Mouse (Mus musculus) MEL (cell line): ENCODE results near the gene Dcbld2. TPM values are rescaled to one million over a fixed set of nuclear protein-coding genes. Genes with fewer than 3 reads are reported as not detected.

Experiments used
- DNase-seq: peaks from one replicate; pipeline ENCODE4 v3.0.0; 2011; ENCODE audit warnings: low read depth, low spot score
- H3K27ac ChIP-seq: 2 replicates; pipeline ENCODE4 v1.5.1; 2012; ENCODE audit warnings: low read depth, mild to moderate bottlenecking, control low read depth, low read length, moderate library complexity; ENCODE audit not compliant: control insufficient read depth
- H3K27me3 ChIP-seq, 2 experiments: fragments of 150-350 bp in 1 of 2; sonication (generic) in 1 of 2; 2 replicates each; pipeline ENCODE4 v1.6.1; 2012; ENCODE audit warnings: low read length in 2 of 2, mild to moderate bottlenecking in 2 of 2, improper control_type of control experiment in 1 of 2, moderate library complexity in 1 of 2; ENCODE audit not compliant: insufficient read depth in 2 of 2, control insufficient read depth in 1 of 2
- H3K36me3 ChIP-seq, 2 experiments: 2 replicates each; pipeline ENCODE4 v1.6.1; 2012 to 2014; ENCODE audit warnings: low read length in 2 of 2, improper control_type of control experiment in 1 of 2, inconsistent platforms in 1 of 2, mild to moderate bottlenecking in 1 of 2; ENCODE audit not compliant: insufficient read depth in 2 of 2, control insufficient read depth in 1 of 2
- H3K4me1 ChIP-seq, 2 experiments: fragments of 150-350 bp in 1 of 2; sonication (generic) in 1 of 2; 2 replicates each; pipeline ENCODE4 v1.6.1; 2012; ENCODE audit warnings: low read length in 2 of 2, improper control_type of control experiment in 1 of 2, mild to moderate bottlenecking in 1 of 2; ENCODE audit not compliant: insufficient read depth in 2 of 2, control insufficient read depth in 1 of 2
- H3K4me3 ChIP-seq, 2 experiments: fragments of 150-350 bp in 1 of 2; sonication (generic) in 1 of 2; 2 replicates each; pipeline ENCODE4 v1.5.1; 2012; ENCODE audit warnings: low read depth in 2 of 2, low read length in 2 of 2, mild to moderate bottlenecking in 2 of 2, moderate library complexity in 2 of 2, control low read depth in 1 of 2, improper control_type of control experiment in 1 of 2; ENCODE audit not compliant: control insufficient read depth in 1 of 2, insufficient read depth in 1 of 2
- H3K79me2 ChIP-seq: 2 replicates; pipeline ENCODE4 v1.6.1; 2012; ENCODE audit warnings: mild to moderate bottlenecking, low read length, moderate library complexity; ENCODE audit not compliant: control insufficient read depth, poor library complexity, insufficient read depth
- H3K9ac ChIP-seq: 2 replicates; pipeline ENCODE4 v1.6.1; 2012; ENCODE audit warnings: low read depth, mild to moderate bottlenecking, control low read depth, low read length, moderate library complexity; ENCODE audit not compliant: control insufficient read depth, poor library complexity, severe bottlenecking
- H3K9me3 ChIP-seq: fragments of 150-350 bp; sonication (generic); replicated peaks from 2 replicates; pipeline ENCODE4 v1.6.1; 2012; ENCODE audit warnings: mild to moderate bottlenecking, low read length, improper control_type of control experiment, moderate library complexity; ENCODE audit not compliant: insufficient read depth
- BHLHE40 ChIP-seq: IDR thresholded peaks from 2 replicates; pipeline ENCODE4 v1.6.1; 2012; ENCODE audit warnings: low read depth, mild to moderate bottlenecking, inconsistent platforms, low read length, improper control_type of control experiment, borderline replicate concordance
- CHD1 ChIP-seq: IDR thresholded peaks from 2 replicates; pipeline ENCODE4 v1.6.1; 2012; ENCODE audit warnings: low read depth, mild to moderate bottlenecking, inconsistent platforms, low read length, improper control_type of control experiment
- CHD2 ChIP-seq: IDR thresholded peaks from 2 replicates; pipeline ENCODE4 v1.6.1; 2011; ENCODE audit warnings: low read length, improper control_type of control experiment
- E2F4 ChIP-seq: IDR thresholded peaks from 2 replicates; pipeline ENCODE4 v1.6.1; 2011; ENCODE audit warnings: low read depth, low read length, improper control_type of control experiment, borderline replicate concordance
- EP300 ChIP-seq, 2 experiments: IDR thresholded peaks; 2 replicates each; pipeline ENCODE4 v1.6.1; 2011; ENCODE audit warnings: improper control_type of control experiment in 2 of 2, low read length in 2 of 2, low read depth in 1 of 2, mild to moderate bottlenecking in 1 of 2
- GABPA ChIP-seq: IDR thresholded peaks from 2 replicates; pipeline ENCODE4 v1.6.1; 2012; ENCODE audit warnings: low read depth, mild to moderate bottlenecking, inconsistent platforms, low read length, improper control_type of control experiment, moderate library complexity
- GATA1 ChIP-seq: IDR thresholded peaks from 2 replicates; pipeline ENCODE4 v1.6.1; 2011; ENCODE audit warnings: low read depth, low read length, improper control_type of control experiment
- HCFC1 ChIP-seq: IDR thresholded peaks from 2 replicates; pipeline ENCODE4 v1.6.1; 2012; ENCODE audit warnings: low read depth, mild to moderate bottlenecking, inconsistent platforms, low read length, improper control_type of control experiment, moderate library complexity
- JUND ChIP-seq: IDR thresholded peaks from 2 replicates; pipeline ENCODE4 v1.6.1; 2011; ENCODE audit warnings: low read depth, mild to moderate bottlenecking, improper control_type of control experiment, low read length
- KAT2A ChIP-seq: conservative IDR thresholded peaks from 2 replicates; pipeline ENCODE4 v1.6.1; 2012; ENCODE audit warnings: low read depth, low read length, improper control_type of control experiment, inconsistent platforms
- MAFK ChIP-seq: IDR thresholded peaks from 2 replicates; pipeline ENCODE4 v1.6.1; 2011; ENCODE audit warnings: low read depth, mild to moderate bottlenecking, low read length, improper control_type of control experiment, borderline replicate concordance
- MAX ChIP-seq: IDR thresholded peaks from 2 replicates; pipeline ENCODE4 v1.6.1; 2011; ENCODE audit warnings: low read length, improper control_type of control experiment
- MYB ChIP-seq: IDR thresholded peaks from 2 replicates; pipeline ENCODE4 v1.6.1; 2011; ENCODE audit warnings: mild to moderate bottlenecking, low read depth, low read length, improper control_type of control experiment
- MYC ChIP-seq: IDR thresholded peaks from 2 replicates; pipeline ENCODE4 v1.6.1; 2011; ENCODE audit warnings: low read depth, mild to moderate bottlenecking, low read length, improper control_type of control experiment, moderate library complexity
- NELFE ChIP-seq: IDR thresholded peaks from 2 replicates; pipeline ENCODE4 v1.6.1; 2011; ENCODE audit warnings: low read depth, low read length, improper control_type of control experiment
- POLR2A ChIP-seq, 2 experiments: IDR thresholded peaks; 2 replicates each; pipeline ENCODE4 v1.6.1; 2011 to 2012; ENCODE audit warnings: low read length in 2 of 2, mild to moderate bottlenecking in 2 of 2, control low read depth in 1 of 2, improper control_type of control experiment in 1 of 2, low read depth in 1 of 2, moderate library complexity in 1 of 2; ENCODE audit not compliant: control insufficient read depth in 1 of 2, insufficient read depth in 1 of 2, poor library complexity in 1 of 2
- RAD21 ChIP-seq: IDR thresholded peaks from 2 replicates; pipeline ENCODE4 v1.6.1; 2011; ENCODE audit warnings: mild to moderate bottlenecking, low read depth, low read length, improper control_type of control experiment
- RCOR1 ChIP-seq: IDR thresholded peaks from 2 replicates; pipeline ENCODE4 v1.6.1; 2012; ENCODE audit warnings: low read depth, mild to moderate bottlenecking, inconsistent platforms, low read length, improper control_type of control experiment
- SMC3 ChIP-seq: IDR thresholded peaks from 2 replicates; pipeline ENCODE4 v1.6.1; 2011; ENCODE audit warnings: low read depth, low read length, improper control_type of control experiment
- TAL1 ChIP-seq: IDR thresholded peaks from 2 replicates; pipeline ENCODE4 v1.6.1; 2012; ENCODE audit warnings: mild to moderate bottlenecking, inconsistent platforms, low read length, moderate library complexity, mixed read lengths
- TBP ChIP-seq: IDR thresholded peaks from 2 replicates; pipeline ENCODE4 v1.8.0; 2011; ENCODE audit warnings: low read depth, low read length, improper control_type of control experiment
- USF2 ChIP-seq, 2 experiments: IDR thresholded peaks; 2 replicates each; pipeline ENCODE4 v1.6.1; 2011 to 2012; ENCODE audit warnings: improper control_type of control experiment in 2 of 2, low read length in 2 of 2, borderline replicate concordance in 1 of 2, inconsistent platforms in 1 of 2, low read depth in 1 of 2, mild to moderate bottlenecking in 1 of 2; ENCODE audit not compliant: insufficient read depth in 1 of 2
- ZC3H11A ChIP-seq: IDR thresholded peaks from 2 replicates; pipeline ENCODE4 v1.6.1; 2012; ENCODE audit warnings: low read depth, mild to moderate bottlenecking, inconsistent platforms, low read length, improper control_type of control experiment
- ZMIZ1 ChIP-seq: IDR thresholded peaks from 2 replicates; pipeline ENCODE4 v1.6.1; 2012; ENCODE audit warnings: low read depth, mild to moderate bottlenecking, inconsistent platforms, low read length, improper control_type of control experiment, moderate library complexity
- polyA plus RNA-seq, 2 experiments: library from polyadenylated mRNA; stranded (reverse) in 1 of 2; unstranded in 1 of 2; fragments of >175 nt in 1 of 2; fragments of >200 nt in 1 of 2; gene quantifications; 2 replicates each; pipeline versions ENCODE4 v1.2.1 to v1.2.4; 2012; ENCODE audit warnings: low replicate concordance in 2 of 2, low read depth in 1 of 2; ENCODE audit not compliant: insufficient read length in 2 of 2, insufficient read depth in 1 of 2, missing spikeins in 1 of 2
- total RNA-seq: library from RNA; depleted of rRNA; stranded (reverse); fragments of 300-350 nt; gene quantifications from 2 replicates; pipeline ENCODE4 v1.2.3, GENCODE M21; 2012

Gene Dcbld2
- total and polyA plus RNA-seq, 3 experiments: 3.5 to 9.4 TPM; not detected in 1

- H3K9ac ChIP-seq: no peak overlapping the region
- H3K9me3 ChIP-seq: no peaks in the 10 kb centered on the region
- no peak overlapping the region for H3K27ac ChIP-seq
- no peak overlapping the region for H3K4me3 ChIP-seq
- H3K27me3 ChIP-seq: no peaks in the 10 kb centered on the region; a peak in 1 of 4 replicates
- peaks cover 0 to 3% of the 10 kb centered on the region in 2 experiments; a peak in 1 of 4 replicates for H3K4me1 ChIP-seq
- no peak for DNase-seq
- H3K36me3 ChIP-seq: no peaks in the 10 kb centered on the region
- no peaks in the 10 kb centered on the region for H3K79me2 ChIP-seq
- TF ChIP-seq MYC (no peak), NELFE (no peak), POLR2A (IDR thresholded peaks at IDR 0.05; ENCODE audit: control insufficient read depth in 1 of 2, insufficient read depth in 1 of 2, low read depth in 1 of 2, low read length in 2 of 2, poor library complexity in 1 of 2) (no peak), TAL1 (no peak), ZC3H11A (no peak), SMC3 (no peak), USF2 (IDR thresholded peaks at IDR 0.05; ENCODE audit: borderline replicate concordance in 1 of 2, insufficient read depth in 1 of 2, low read depth in 1 of 2, low read length in 2 of 2) (no peak), CHD2 (no peak), JUND (no peak), EP300 (IDR thresholded peaks at IDR 0.05; ENCODE audit: low read depth in 1 of 2, low read length in 2 of 2) (no peak), E2F4 (no peak), GATA1 (no peak), RCOR1 (no peak), KAT2A (no peak), MAX (no peak), TBP (no peak), HCFC1 (no peak), GABPA (no peak)
Observed at GRCm38 (mm10) chr16:58516161-58516560, 107.9 kb downstream of the Dcbld2 start.

GRCm38 (mm10) chr16:58516960-58517798, 108.9 kb downstream of the Dcbld2 start:
- no peak for TF ChIP-seq MAFK
- no peak for TF ChIP-seq CHD1
- no peak for TF ChIP-seq MYC
- no peak for TF ChIP-seq POLR2A (IDR thresholded peaks at IDR 0.05; ENCODE audit: control insufficient read depth in 1 of 2, insufficient read depth in 1 of 2, low read depth in 1 of 2, low read length in 2 of 2, poor library complexity in 1 of 2)
- TF ChIP-seq E2F4: no peak
- TF ChIP-seq EP300 (IDR thresholded peaks at IDR 0.05; ENCODE audit: low read depth in 1 of 2, low read length in 2 of 2): no peak
- TF ChIP-seq BHLHE40: no peak
- TF ChIP-seq HCFC1: no peak
- no peak for TF ChIP-seq MYB
- no peak for TF ChIP-seq GABPA
- no peak for TF ChIP-seq SMC3
- TF ChIP-seq NELFE: no peak
- TF ChIP-seq MAX: no peak
- no peak for TF ChIP-seq ZMIZ1
- TF ChIP-seq RAD21: no peak
- Histone ChIP-seq H3K27ac (no peak overlapping the region), H3K4me1 (peaks cover 0 to 3% of the 10 kb centered on the region in 2 experiments; a peak in 2 of 4 replicates), H3K79me2 (no peaks in the 10 kb centered on the region), H3K36me3 (no peaks in the 10 kb centered on the region), H3K9me3 (no peaks in the 10 kb centered on the region), H3K4me3 (no peak overlapping the region), H3K9ac (no peak overlapping the region), H3K27me3 (peaks cover 0 to 2% of the 10 kb centered on the region in 2 experiments; a peak in 1 of 4 replicates)
- no peak for DNase-seq
